Mouse (Mus musculus) granulocyte monocyte progenitor cell, adult 5-6 weeks (primary cell): ENCODE data around the gene Rpl28. TPM values are rescaled to one million over a fixed set of nuclear protein-coding genes. Genes with fewer than 3 reads are reported as not detected.
"Not testable (repeated sequence)": the region's sequence is repeated elsewhere in the genome, so short reads cannot be mapped to it uniquely, and the experiment has no call there.

ENCODE experiments used
- ATAC-seq: replicated peaks from 2 replicates; pipeline ENCODE4 v1.8.0; 2016; ENCODE audit warnings: mild to moderate bottlenecking, moderate TSS enrichment, inconsistent platforms; ENCODE audit not compliant: poor library complexity, severe bottlenecking
- total RNA-seq, 2 experiments: library from RNA; stranded (forward) in 1 of 2; stranded (reverse) in 1 of 2; fragments of 200-712, 200-1000 nt in 1 of 2; fragments of >200 nt in 1 of 2; fragmentation: Nextera tagmentation in 1 of 2; gene quantifications; 2 replicates each; pipeline ENCODE4 v1.2.3; 2014 to 2017

Rpl28 gene
- total RNA-seq, 2 experiments from 2014 or later: 1,139 to 1,827 TPM

DNA sequence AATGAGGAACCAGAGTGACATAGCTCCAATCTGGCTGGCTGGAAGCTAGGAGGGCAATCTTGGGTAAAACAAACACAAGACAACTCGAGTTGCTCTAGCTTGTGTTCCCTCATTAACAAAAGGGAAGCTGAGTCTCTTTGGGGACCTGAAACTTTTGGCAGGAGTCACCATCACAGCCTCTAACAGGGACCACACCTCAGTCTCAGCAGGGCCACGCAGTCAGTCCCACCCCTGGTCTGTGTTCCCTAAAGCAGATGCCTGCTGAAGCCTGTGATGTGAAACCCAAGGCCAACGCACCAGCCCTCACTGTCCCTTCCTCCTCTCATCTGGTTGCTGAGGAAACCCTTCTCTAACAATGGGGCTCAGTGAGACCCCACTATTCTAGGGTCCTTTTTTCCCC is 10.5 kb upstream of the Rpl28 start:
- peak; percentile 51 for ATAC-seq

DNA sequence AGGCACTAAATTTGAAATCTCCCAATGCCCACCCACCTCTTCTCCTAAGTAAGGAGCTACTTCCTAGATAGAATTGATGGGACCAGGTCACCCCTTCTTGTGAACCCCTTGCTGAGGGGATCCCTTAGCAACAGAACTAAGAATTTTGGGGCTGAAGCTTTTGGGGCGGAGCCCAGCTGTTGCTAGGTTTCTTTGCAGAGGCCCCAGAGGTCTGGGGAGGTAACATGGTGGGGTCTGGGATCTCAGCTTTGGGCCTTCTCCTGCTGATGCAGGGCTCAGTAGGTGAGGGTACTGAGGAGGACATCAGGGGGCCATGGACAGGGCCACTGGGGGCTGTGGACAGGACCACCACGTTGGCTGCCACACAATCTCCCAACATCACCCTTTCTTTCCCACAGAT is 9.9 kb upstream of the Rpl28 start, which contains the start of the genes Il11 and Tmem190:
Gene Il11 (minus strand): TSS at position 101 of the 400 bp plus-strand sequence.
Gene Tmem190 (plus strand): TSS at position 179 of the 400 bp plus-strand sequence.
- ATAC-seq: no peak

DNA sequence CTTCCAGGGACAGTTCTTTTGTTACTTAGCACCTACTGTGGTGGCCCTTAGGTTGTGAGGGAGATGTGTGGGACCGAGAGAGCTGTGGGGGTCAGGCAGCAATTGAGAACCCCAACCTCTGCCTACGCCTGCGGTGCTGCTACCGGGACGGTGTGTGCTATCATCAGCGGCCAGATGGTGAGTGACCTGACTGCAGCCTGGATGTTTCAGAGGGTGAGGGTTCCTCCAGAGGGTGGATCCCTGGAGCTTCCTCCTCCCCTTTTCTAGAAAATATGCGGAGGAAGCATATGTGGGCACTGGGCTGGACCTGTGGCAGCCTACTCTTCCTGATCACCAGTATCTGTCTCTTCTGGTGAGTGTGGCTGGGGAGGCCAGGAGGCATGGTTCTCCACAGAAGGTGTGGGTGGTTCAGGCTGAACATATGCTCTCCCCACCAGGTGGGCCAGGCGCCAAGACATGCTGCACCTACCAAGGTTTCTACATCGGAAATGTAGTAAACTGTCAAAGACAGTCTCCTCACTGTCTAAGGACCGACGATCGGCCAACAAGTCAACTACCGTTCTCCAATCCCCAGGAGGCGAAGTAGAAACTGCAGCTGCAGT is 8.9 kb upstream of the Rpl28 start:
- no peak for ATAC-seq

DNA sequence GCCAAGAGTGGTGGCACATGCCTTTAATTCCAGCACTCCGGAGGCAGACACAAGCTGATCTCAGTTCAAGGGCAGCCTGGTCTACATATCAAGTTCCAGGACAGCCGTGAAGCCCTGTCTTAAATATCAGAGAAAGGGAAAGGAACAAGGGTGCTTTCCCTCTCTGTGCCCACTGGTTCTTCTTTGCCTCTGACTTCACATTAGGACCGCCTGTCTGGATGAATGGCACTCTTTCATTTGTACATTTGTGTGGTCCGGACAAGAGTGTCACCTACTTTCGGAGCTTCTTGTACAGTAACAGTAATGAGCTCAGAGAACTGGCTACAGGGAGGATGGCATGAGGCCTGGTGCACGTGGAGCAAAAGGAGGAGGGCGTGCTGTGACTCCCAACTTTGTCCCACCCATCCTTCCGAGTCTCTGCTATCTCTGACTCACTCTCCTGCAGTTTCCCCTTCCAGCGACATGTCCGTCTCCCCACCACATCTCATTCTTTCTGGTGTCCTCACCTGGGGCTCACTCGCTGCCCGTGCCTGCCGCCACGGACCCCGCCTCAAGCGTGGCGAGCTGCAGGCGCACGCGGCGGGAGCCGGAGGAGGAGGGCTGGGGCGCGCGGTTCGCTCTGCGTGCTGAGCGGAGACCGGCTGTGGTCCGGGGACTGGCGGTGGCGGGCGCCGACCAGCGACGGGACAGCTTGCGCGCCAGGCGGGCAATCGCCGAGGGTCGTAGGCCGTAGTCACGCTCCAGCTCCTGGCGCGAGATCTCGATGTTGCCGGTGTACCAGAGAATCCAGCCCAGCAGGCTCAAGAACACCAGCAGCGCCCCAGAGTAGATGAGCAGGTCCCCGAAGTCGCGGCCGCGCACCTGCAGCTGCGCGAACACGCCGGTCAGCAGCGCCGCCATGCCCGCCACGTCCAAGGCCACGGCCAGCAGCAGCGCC is 3.9 kb upstream of the Rpl28 start:
- ATAC-seq: peak; percentile 32

DNA sequence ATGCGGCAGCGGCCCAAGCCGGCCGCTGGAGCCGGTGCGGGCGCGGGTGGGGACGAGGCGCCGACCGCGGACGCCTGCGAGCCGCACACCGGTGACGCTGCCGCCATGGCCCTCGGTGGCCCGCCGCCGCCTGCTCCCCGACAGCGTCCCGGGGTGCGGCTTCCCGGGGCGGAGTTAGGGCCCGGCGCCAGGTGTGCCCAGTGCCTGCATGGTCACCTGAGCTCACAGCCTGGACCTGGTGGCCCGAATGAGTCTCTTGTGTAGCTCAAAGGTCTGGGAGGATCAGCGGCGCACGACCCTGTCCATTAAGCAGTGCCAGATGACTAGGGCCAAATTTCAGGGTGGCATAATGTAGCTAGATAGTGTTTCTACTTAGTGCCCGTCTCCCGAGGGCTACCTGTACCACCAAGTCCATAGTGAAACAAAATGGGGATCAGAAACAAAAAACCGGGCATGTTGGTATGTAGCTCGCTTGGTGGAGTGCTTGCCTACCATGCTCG is 3.2 kb upstream of the Rpl28 start, which contains the start of gene Tmem238:
Gene Tmem238 (minus strand): TSS at position 221 of the 500 bp plus-strand sequence.
- peak; percentile 4; the same call in 1 of the 2 replicates for ATAC-seq

DNA sequence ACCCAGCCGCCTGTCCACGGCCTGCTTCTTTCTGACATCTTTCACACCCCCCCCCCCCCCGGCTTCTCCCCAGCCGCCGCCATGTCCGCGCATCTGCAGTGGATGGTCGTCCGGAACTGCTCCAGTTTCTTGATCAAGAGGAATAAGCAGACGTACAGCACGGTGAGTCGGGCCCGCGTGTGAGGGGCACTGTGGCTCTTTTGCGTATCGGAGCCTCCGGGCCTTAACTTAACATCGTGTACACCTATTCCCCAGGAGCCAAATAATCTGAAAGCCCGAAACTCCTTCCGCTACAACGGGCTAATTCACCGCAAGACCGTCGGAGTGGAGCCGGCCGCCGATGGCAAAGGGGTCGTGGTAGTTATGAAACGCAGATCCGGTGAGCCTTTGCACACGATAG is 574 bp downstream of the Rpl28 start:
- ATAC-seq: not testable (repeated sequence)

DNA sequence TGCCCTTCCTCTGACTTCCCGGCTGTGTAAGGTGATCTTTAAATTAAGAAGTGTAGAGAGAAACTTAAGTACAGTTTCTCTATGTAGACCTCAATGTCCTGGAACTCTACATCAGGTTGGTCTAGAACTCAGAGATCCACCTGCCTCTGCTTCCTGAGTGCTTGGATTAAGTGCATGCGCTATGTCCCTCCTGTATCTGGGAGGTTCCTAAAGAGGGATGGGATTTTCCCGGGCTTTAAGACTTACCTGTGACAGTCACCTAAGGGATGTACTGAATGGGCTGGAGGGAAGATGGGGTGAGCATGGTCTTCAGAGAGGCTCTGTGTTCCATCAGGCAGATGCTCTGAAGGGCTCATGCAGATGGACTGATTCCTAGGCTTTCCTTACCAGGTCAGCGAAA is 1.0 kb downstream of the Rpl28 start:
- no peak for ATAC-seq

DNA sequence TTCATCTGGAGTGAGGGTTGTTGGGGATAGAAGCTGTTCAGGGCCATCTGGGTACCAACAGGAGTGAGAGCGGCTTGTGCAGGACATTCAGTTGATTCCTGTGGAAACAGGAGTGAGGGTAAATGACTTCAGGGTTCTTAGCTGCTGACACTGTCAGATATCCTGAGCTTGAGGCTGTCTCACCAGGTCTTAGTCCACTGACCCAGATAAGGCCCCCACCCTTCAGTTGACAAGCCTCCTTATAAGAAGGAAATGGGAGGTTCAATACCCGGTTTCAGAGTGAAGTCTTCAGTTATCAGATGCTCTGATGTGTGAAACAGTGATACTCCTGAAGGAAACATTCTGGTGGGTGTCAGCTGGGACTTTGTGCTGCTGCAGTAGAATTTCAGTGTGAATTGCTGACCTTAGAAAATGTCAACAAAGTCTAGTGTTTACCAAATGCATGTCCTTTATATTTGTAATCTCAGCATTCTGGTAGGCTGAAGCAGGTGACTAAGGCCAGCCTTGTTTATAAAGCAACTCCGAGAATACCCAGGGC is 2.0 kb downstream of the Rpl28 start:
- ATAC-seq: no peak

DNA sequence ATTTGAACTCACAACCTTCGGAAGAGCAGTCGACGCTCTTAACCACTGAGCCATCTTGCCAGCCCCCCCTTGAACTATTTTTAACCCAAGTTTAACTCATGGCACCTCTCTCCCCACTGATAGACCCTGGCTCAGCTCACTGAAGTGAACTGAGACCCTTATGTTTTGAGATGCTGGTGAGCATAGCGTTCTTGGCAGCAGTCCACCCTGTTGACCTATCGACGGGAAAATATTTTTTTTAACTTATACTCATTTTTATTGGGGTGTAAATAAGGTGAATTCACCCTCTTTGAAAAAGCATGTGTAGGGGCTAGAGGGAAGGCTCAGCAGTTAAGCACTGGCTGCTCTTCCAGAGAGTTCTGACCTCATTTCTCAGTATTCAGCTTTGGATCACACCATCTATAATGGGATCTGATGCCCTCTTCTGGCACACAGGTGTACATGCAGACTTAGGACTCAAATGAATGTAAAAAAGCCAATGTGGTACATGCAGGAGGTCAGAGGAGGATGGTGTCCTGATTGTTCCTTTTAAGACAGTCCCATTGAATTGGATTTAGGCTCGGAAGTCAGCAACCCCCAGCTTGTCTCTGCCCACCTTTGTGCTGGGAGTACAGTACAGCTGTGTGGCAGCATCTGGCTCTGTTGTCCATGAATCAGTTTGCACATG is 3.2 kb downstream of the Rpl28 start:
- peak; percentile 17; the same call in 1 of the 2 replicates for ATAC-seq

DNA sequence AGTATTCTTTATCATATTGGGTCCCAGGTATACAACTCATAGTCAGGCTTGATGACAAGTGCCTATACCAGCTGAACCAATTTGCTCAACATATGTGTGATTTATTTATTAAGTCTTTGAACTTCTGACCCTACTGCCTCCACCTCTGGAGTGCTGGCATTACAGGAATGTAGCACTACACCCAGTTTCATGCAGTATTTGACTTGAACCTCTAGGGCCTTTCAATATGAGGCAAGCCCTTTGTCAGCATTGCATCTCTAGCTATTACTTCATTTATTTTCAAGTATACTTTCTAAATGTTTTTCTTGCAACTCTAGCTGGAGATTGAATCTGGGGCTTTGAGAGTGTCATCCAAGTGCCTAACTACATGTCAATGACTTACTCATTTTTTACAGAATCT is 9.6 kb downstream of the Rpl28 start:
- no peak for ATAC-seq

DNA sequence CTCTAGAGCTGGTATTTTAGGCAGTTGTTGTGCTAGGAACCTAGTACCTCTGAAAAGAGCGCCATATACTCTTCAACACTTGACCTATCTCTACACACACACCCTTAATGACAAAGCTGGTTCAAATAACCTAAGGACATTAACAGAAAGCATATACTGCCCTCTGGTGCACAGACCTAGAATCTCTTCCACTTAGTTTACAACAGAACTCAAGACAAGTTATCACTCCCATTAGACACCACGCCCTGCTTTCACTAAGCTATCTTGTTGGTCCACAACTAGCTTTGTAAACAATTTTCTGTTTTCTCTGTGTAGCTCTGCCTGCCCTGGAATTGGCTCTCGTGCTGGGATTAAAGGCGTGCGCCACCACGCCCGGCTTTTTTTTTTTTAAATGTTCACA is 14.0 kb downstream of the Rpl28 start:
- peak; percentile 54 for ATAC-seq

DNA sequence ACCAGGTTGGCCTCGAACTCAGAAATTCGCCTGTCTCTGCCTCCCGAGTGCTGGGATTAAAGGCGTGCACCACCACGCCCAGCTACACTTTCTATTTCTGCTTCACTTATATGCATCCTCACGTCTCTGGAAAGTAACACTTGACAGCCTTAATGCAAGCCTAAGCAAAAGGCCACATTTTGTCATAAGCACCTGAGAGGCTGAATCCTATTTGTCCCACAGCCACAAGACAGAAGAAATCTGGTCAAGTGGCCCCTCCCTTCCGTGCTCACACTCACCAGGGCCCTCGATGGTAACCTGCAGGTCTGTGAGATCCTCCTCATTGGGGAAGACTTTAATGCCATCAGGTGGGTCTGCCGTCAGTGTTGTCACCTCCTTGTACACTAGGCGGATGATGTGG is 18.5 kb downstream of the Rpl28 start:
- ATAC-seq: not testable (repeated sequence)

DNA sequence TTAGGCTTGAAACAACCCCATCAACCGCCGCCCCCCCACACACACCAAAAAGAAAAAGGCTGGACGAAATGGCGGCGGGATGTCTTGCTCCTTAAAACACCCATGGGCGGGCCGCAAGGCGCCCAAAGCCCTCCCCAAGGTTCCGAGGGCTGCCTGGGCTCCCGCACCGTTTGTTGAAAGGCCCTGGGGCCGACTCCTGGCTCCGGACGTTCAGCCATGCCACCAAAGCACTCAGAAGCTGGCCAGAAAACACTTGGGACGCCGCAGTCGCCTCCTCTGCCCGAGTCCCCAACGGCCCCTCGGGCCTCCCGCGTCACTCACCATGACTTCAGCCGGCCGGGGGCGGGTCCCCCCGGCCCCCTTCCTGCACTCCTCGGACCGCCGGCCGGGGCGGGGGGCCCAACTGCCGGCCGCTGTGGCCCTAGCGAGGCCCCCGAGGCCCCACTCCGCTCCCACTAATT is 19.2 kb downstream of the Rpl28 start:
- no peak for ATAC-seq

DNA sequence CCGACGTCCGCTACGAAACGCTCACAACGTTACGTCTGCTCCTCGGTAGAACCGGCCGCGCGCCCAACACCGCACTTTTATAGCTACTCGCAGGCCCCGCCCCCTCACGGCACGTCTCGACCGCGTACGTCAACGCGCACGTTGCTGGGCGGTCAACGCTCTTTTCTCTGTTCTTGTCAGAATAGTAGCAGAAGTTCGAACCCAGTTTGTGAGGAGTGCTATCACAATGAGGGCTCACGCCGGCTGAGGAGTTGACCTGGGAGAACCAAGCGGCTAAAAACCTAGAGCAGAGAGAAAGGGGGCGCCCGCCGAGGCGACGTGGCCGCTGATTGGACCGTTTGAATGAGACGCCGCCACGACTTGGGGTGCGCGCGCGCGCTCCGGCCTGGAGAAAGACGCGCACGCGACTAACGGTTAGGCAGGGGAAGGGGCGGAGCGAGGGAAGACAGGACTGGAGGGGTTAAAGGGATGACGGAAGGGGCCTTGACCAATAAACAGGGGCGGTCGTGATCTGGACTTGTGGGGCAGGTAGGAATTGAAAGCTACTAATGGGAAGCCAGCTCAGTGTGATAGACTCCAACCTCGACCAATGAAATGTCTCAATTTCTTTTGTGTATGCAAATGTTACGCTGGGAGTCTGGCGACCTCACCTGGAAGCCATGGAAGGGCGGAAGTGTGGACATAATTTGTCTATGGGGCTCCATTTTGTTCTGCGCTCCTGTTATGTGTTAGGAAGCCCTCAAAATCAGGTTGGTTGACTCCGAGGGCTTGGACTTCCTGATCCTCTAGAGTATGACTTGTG is 19.8 kb downstream of the Rpl28 start, which contains the start of gene Ube2s:
Gene Ube2s (minus strand): TSS at position 288 of the 802 bp plus-strand sequence.
- peak; percentile 87 for ATAC-seq

DNA sequence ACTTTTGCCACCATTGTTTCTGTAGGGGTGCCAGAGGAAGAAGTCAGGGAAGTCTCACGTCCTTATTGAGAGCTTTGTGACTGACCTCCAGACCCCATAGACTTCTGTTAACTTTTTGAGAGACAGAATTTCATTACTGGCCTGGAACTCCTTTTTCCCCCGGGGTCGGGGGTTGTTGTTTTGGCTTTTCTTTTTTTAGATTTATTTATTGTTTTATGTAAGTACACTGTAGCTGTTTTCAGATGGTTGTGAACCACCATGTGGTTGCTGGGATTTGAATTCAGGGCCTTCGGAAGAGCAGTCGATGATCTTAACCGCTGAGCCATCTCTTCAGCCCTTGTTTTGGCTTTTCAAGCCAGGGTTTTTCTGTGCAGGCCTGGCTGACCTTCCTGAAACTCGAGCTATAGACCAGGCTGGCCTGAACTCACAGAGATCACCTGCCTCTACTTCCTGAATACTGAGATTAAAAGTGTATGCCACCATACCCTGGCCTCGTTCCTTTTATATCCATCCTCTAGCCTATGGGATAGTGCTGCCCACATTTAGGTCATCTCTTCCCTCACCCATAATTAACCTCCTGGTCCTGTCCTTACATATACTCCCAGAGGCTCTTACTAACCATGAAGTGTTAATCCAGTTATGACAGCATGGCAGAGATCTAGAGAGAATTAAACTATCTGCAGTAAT is 20.6 kb downstream of the Rpl28 start:
- ATAC-seq: no peak

DNA sequence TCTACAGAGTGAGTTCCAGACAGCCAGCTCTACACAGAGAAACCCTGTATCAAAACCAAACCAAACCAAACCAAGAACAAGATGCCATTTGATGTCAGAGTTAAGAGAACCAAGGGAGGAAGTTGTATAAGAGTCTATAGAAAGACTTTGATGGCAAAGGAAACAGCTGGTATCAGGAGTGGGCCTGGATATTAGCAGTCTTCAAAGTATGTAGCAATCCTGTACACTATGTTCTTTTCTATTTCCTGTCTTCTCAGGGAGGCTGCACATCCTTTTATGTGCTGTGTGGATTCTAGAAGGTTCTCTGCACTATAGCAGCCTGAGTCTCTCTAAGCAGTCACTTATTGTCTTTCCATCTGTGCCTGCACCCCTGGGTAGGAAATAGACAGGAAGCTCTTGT is 23.9 kb downstream of the Rpl28 start:
- ATAC-seq: no peak

DNA sequence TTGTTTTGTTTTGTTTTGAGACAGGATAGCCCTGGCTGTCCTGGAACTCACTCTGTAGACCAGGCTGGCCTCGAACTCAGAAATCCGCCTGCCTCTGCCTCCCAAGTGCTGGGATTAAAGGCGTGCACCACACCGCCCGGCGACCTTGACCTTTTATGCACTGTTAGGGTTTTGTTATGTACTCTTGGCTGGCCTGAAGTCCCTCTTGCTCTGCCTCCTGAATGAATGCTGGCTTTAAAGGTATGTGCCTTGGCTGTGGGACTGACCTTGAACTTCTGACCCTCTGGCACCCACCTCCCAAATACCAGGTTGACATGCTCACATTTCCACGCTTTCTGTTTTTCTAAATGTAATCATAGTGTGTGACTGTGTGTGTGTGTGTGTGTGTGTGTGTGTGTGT is 28.3 kb downstream of the Rpl28 start:
- not testable (repeated sequence) for ATAC-seq

DNA sequence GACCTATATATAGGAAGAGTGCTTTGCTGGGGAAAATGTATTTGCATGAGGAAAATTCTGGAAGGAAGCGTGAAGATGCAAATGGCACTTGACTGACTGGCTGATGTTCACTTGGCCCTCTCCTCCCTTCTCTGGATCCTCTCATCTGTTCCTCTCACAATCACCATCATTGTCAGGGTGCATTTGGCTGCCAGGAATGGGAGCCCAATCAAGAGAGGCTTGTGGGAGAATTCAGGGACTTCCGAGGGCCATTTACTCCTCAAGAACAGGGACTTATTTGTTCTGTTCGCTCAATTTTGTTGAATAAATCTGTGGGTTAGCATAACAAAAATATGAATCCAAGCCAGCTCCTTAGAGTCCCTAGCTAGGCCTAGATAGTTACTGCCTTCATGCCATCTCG is 29.0 kb downstream of the Rpl28 start:
- no peak for ATAC-seq
